Mouse (Mus musculus) retina, adult 2 months (tissue): ENCODE data around the gene Naa20.
A peak's percentile ranks its signal among the peaks of the same experiment; 100 is the strongest.

ENCODE experiments used
- DNase-seq: peaks from one replicate; pipeline ENCODE4 v3.0.0-alpha.2; 2012; ENCODE audit warnings: low read depth, low spot score

Naa20 gene

GRCm38 (mm10) chr2:145901861-145902260 is at the start of gene Naa20:
Gene Naa20, plus strand, starts transcription at chr2:145902099.
- no peak for DNase-seq

GRCm38 (mm10) chr2:145855831-145856230 is 46.1 kb upstream of the Naa20 start:
- no peak for DNase-seq

DNA sequence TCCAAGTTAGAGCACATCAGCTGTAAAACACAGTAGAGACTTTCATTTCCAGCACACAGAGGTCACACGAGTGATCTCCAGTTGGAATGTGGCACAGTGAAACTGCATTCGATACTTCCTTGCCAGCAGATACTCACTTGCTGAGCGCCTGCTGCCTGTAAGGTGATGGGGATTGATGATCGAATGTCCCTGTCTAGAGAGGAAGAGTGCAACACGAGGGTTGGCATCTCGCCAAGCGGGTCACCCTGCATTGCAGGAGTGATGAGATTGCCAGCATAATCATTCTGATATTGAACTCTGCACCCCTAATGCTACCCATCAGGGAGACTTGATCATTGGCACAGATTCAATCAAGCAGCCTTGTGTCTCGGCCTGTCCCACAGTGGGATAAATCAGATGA is 44.0 kb upstream of the Naa20 start:
- no peak for DNase-seq

DNA sequence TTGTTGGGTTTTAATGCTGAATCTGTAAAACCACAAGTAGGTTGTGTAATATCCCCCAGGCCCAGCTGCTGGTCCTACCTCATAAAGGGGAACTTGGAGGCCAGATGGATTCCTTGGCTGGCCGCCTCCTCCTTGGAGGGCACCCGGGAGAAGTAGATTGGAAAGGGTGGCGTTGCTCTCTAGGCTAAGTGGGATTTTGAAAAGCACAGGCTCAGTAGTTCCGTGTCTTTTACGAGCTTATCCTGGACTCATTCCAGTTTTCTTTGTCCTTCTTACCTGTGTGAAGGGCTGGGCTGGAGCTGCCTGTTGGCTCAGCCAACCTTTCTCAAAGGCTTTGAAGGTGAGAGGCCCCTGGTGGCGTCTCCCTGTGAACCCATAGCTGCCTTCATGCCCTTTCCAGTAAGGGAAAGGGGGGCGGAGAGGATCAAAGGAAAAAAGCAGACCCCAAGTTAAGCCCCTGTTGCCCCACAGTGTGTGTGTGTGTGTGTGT is 42.4 kb upstream of the Naa20 start:
- no peak for DNase-seq

DNA sequence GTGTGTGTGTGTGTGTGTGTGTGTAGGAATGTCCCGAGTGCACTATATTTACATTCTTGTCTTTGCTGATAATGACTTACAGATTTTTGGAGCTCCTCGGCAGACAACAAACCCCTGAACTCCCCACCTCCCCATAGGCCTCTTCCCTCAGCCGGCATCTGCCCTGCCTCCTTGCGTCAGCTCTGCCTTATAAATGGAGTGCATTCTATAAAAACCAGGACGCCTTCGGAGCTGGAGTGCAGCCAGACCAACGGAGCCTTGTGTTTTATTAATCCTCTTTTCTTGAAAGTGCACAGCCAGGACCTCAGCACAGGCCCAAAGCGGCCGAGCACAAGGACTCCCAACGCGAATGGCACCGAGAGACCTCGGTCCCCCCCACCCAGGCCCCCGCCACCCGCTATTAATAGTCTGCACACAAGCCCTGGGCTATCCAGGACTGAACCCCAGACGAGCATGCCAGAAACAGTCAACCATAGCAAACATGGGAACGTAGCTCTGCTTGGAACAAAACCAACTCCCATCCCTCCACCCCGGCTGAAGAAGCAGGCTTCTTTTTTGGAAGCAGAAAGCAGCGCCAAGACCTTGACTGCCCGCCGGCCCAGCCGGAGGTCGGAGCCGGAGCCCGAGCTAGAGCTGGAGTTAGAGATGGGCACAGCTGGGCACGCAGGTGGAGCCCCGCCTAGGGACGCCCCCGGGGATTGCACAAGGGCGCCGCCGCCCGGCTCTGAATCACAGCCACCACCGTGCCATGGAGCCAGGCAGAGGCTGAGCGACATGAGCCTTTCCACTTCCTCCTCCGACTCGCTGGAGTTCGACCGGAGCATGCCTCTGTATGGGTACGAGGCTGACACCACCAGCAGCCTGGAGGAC is 41.7 kb upstream of the Naa20 start:
- DNase-seq = peak; percentile 29

- no peak for DNase-seq
Measured at GRCm38 (mm10) chr2:145861193-145862123, 40.4 kb upstream of the Naa20 start.

DNA sequence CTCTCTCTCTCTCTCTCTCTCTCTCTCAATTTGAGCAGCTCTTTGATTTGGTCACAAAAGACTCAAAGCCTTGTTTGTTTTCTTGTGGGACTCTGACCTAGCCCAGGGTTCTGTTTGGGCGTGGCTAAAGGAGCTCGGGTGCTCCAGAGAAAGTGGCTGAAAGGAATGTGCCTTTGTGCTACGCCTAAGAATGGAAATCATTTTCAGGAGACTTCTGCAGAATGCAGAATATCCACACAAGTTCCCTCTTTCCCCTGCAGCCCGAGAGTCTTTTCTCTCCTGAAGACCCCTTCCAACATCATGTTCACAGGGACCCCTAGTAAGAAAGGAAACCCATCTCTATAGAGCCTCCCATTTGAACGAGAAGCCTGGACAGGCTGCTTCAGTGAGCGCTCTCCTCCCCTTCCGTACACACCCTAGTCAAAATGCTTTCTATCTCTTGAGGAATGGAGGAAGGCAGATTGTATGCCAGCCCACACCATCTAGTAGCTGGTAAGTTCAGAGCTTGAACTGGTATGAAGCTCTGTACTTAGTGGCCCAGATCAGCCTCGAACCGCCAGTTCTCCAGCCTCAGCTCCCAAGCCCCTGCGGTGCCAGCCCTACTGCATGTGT is 39.6 kb upstream of the Naa20 start:
- no peak for DNase-seq

GRCm38 (mm10) chr2:145865344-145865743 is 36.6 kb upstream of the Naa20 start:
- no peak for DNase-seq

DNA sequence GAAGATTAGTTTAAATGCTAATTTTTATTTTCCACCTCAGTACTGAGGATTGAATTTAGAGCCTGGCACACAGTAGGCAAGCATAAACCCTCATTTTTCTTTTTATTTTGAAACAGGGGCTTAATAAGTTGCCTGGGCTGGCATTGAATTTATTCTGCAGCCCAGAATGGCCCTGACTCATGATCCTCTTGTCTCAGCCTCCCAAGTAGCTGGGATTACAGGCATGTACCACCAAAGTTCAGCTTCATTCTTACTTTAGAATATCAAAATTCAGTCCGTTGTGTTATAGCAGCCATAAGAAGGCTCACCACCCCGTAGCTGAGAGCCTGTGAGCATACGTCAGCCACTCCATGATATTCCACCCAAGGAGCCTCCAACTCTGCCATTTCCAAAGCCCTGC is 35.7 kb upstream of the Naa20 start:
- no peak for DNase-seq

DNA sequence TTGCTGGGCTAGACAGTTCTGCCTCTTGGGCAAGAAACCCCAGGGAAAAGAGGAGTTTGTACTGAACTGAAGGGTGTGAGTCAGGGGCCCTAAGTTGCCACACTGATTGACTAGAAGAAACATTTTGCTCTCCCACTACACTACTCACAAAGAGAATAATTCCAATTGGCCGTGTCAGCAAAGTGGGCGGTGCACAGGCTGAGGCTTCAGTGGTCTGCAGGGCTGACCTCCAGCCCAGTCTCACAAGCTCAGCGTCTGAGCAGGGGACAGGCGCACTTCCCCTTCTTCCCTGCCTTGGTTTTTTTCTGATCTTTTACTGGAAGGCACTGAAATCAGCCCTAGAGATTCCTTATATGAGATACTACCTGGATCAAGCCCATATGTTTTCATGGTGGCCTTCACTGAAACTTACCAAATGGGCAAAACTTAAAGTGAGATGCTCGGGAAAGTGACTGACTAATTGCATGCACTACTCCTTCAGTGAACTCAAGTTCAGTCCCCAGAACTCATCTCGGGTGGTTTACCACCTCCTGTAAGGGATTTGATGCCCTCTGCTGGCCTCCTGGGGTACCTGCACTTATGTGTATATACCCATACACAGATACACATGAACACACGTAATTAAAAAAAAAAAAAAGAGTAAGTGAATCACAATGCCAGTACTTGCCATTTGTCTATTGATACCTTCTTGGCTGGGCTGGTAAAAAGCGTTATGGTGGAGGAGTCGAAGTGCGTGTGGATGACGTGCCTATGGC is 35.0 kb upstream of the Naa20 start:
- DNase-seq = no peak

DNA sequence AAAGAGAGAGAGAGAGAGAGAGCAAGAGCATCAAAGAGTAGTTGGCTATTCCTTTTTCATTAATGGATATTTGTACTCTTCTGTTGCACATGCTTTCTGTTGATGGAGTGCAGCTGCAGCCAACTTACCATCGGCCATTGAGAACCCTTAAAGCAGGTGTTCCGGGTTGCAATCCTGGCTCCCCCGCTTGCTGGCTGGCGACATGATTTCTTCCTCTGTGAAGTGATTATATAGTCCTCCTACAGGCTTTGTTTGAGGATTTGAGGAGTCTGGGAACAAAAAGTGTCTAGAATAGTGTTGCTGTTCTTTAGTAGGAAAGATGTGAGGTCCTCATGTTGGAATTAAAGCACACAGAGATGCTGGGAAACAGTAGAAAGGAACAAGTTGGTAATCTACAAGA is 30.6 kb upstream of the Naa20 start:
- DNase-seq = no peak

DNA sequence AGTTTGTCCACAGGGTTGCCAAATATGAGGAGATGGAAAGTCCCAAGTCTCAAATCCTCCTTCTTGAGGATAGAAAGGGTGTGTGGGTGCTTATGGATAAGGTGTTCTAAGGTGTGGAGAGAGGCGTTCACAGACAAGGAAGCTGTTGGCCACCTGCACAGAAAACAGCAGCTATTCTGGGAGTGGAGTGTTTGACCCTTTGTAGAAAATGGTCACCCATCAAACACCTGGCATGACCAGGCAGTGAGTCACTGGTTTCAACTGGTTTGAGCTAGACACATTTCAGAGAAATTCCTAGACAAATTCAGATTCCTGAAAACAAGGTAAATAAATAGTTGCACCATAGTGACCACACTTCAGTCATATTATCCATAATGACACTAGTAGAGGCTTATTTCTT is 29.8 kb upstream of the Naa20 start:
- no peak for DNase-seq

GRCm38 (mm10) chr2:145873953-145874352 is 27.9 kb upstream of the Naa20 start:
- DNase-seq = no peak

DNA sequence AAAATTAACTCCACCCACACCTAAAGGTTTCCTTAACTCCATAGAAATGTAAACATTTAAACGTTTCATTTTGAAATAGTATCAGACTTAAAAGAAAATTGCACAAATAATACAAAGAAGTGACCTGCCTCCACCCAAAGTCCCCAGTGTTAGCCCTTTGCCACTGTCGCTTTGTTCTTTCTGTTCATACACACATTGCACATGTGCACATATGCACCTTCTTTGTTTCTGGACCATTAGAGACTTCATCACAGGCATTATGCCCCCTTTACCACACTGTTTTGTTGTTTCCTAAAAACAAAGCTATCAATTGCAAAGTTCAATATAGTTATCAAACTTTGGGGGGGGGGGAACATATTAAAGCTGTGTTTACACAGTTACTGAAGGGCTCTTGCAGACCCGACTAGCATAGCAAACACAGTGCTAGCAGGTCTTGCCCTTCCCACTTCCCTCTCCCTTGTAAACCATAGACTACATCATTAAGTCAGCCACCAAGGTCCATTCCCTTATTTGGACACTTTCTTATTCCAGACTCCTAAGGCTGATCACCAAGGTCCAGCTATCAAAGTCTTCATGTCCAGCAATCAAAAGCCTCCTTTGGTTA is 26.9 kb upstream of the Naa20 start:
- no peak for DNase-seq

GRCm38 (mm10) chr2:145877191-145877590 is 24.7 kb upstream of the Naa20 start:
- DNase-seq = no peak

GRCm38 (mm10) chr2:145880887-145881747 is 20.8 kb upstream of the Naa20 start:
- no peak for DNase-seq

DNA sequence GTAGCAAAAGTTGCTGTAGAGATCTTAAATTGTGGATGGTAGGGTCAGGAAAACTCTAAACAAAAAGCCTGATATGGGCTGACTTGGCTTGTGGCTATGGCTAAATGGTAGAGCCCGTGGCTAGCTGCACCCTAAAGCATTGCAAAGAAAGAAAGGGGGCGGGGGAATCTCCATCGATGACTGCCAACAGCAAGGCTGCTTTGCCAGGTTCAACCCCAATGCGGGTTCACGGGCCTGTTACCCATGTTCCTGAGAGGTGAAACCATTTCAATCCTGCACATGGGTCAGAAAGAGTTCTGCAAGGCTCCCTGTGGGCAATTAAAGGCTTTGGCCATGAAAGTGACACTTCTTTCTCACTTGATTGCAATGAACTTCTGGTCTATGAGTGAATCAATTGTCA is 20.0 kb upstream of the Naa20 start:
- no peak for DNase-seq

DNA sequence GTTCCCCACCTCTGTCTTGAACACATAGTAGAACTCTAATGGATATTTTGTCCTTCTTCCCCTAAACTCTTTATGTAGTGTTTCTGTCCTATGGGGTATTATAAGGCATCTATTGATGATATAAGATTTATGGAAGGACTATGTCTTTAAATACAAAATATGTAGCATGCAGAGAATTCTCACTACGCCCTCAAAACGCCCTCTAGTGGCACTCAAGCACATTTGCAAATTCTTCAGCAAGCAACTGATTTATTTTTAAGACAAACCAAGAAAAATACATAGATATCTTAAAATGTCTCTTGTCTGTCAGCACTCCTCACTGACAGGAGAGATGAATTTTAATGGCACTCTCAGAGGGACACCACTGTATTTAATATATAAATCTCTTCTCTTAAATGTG is 19.5 kb upstream of the Naa20 start:
- no peak for DNase-seq

GRCm38 (mm10) chr2:145884036-145884912 is 17.6 kb upstream of the Naa20 start:
- no peak for DNase-seq
